Mouse (Mus musculus): ENCODE data around the gene Ficd.
"Not testable (repeated sequence)": the region's sequence is repeated elsewhere in the genome, so short reads cannot be mapped to it uniquely, and the experiment has no call there.

Gene Ficd

DNA sequence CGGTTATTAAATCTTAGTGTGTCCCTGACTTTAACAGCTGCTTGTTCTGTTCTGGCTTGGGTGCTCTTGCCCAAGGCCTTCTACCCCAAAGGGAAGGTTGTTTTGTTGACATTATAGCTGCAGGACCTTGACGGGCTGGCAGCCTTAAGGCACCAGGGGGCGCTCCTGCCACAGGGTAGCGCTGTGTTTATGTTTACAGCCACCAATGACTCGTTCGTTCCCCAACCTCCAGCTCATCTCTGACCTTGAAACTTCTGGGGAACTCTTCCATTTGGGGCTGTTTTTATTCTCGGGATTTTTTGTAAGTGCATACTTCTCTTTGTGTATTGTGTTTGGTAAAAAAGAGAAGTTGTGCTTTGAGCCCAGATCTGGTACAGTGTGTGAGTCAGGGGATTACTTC, 38.1 kb downstream of the Ficd start:
- DNase-seq (ENCODE audit: low spot score), result peak; percentile 92

DNA sequence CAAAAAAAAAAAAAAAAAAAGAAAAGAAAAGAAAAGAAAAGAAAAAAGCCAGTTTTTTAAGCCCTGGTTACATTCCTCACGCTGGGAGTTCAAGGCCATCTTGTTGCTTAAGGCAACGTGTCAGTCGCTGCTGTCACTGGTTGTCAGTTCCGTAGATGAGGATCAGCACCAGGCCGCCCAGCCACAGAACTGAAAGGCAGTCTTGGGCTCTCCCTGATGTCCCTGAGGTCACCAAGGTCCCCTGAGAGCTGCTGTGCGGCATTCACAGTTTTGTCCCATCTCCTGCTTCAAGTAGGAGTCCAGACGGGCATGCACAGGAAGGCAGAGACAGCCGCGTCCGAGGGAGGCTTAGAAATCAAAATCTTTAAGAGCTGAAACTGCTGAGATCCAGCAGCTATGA, 40.0 kb downstream of the Ficd start:
- DNase-seq (ENCODE audit: low spot score), result no peak

DNA sequence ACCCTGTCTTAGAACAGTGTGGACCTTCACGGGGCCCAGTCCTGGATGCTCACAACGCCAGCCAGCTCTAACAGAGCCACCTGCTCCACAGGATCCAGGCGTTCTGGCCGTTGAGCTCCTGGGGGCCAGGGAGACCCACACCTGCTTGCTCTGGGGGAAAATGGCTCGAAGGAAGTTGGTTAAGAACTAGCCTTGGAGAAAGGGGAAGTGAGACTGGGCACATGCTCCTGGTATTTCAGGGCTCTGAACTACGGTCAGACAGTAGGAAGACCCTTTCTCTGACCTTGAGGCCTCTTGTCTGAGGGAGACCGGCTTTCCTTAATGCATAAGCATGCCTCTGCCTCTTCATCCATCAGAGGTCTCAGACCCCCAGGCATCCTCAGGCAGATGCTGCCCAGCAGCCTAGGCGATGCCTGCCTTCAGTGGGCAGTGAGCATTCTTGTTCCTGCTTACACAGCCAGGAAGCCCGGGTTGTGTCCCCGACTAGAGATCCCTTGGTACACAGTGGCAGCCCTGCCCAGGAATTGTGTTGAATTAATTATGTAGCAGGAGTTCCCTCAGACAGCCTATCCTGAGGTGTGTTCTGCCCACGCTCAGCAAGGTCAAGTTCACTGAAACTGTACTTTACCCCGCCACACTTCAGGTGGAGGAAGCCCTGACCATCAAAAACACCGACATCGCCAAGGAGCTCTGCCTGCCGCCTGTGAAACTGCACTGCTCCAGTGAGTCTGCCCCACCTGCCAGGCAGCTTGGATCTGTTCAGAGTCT, 40.7 kb downstream of the Ficd start:
- DNase-seq (ENCODE audit: low spot score), result no peak

DNA sequence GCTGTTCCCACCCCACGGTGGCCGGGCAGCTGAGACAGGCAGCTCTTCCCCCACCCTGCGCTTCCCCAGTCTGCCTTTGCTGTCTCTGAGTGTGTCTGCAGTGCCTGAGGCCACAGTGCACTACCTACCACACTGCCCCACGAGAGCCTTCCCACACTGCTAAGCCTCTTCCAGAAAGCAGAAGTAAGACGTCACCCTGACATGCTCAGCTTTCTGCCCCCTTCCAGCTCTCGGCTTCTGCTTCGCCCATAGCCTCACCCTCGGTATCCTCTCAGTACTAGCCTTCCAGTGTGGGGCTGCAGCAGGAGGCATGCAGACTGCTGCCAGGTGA, 41.3 kb downstream of the Ficd start:
- DNase-seq (ENCODE audit: low spot score), result no peak

DNA sequence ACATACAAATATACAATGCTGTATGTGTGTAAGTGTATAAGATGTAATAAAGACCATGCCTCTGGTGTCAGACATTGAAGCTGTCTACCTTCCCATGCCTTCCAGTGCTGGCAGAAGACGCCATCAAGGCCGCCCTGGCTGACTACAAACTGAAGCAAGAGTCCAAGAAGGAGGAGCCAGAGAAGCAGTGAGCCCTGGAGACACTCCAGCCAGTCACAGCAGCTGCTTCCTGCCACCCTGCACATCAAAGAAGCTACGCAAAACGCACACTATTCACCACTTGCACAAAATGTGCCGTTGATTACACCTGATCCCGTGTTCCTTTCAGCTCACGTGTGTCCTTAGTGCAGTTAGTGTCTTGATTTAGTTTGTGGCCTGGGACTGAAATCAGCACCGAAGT, 42.1 kb downstream of the Ficd start:
- DNase-seq (ENCODE audit: low spot score), result not testable (repeated sequence)

DNA sequence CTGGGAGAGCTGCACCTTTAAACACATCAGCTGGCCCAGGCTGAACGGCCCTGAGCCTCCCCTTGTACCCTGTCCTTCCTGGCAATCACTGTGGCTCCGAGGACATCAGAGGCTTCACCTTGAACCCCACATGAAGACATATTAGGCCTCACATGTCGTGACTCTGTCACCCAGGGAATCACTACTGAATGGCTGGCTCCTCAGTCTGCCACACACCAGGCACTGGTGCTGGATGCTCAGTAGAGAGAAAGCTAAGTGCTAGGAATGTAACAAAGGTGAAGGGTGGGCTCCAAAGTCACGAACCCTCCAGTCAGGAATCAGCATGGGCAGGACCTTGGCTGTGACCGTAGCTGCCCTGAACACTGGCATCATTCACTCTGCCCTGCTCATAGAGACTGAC, 44.0 kb downstream of the Ficd start:
- DNase-seq (ENCODE audit: low spot score), result no peak

DNA sequence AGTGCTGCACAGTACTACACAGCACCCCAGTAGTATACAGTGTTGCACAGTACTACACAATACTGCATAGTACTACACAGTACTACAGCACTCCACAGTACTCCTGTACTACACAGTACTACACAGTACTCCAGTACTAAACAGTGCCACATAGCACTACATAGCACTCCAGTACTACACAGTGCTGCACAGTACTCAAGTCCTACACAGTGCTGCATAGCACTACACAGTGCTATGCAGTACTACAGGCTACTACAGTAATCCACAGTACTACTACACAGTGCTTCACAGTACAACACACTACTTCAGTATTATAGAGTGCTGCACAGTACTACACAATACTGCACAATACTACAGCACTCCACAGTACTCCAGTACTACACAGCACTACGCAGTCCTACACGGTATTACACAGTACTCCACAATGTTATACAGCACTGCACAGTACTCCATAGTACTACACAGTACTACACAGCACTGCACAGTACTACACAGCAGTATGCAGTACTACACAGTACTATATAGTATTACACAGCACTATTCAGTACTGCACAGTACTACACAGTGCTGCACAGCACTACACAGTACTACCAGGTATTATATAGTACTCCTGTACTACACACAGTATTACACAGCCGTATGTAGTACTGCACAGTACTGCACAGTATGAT, 44.6 kb downstream of the Ficd start:
- no peak for DNase-seq (ENCODE audit: low spot score)

DNA sequence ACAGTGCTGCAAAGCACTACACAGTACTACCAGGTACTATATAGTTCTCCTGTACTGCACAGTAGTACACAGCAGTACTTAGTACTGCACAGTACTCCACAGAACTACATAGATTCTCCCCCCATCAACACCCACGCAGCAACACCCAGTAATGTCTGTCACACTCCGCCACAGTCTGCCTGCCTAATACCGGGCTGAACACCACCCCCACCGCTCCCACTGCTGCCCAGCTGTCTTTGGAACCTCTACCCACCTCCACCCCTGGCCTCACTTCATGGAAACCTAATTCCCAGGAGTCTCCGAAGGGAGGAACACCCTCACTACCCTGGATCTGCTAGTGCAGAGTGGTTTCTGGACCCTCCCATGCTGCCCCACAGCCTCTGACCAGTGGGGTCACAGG, 45.2 kb downstream of the Ficd start:
- no peak for DNase-seq (ENCODE audit: low spot score)

DNA sequence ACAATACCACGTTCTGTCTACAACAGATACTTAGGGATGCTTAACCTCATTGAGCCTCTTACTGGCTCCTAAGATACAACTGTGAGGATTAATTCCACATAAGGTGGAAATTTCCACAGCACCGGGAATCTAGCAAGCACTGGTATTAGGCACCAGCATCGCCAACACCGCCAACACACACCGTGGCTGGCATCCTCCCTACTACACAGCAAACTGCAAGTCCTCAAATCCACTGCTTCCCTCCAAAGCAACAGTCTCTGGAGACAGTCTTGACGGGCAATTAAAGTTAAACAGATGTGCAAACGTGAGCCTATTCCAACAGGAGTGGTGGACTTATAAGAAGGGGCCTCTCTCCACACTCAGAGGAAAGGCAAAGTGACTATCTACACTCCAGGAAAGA, 45.7 kb downstream of the Ficd start:
- no peak for DNase-seq (ENCODE audit: low spot score)

DNA sequence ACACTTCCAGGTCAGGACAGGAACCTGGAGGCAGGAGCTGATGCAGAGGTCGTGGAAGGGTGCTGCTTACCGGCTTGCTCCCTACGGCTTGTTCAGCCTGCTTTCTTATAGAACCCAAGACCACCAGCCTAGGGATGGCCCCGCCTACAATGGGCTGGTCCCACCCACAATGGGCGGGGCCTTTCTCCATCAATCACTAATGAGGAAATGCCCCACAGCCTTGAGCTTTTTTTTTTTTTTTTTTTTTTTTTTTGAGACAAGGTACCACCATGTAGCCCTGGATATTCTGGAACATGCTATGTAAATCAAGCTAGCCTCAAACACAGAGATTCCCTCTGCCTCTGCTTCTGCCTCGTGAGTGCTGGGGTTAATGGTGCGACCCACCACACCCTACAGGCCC, 46.3 kb downstream of the Ficd start:
- no peak for DNase-seq (ENCODE audit: low spot score)

DNA sequence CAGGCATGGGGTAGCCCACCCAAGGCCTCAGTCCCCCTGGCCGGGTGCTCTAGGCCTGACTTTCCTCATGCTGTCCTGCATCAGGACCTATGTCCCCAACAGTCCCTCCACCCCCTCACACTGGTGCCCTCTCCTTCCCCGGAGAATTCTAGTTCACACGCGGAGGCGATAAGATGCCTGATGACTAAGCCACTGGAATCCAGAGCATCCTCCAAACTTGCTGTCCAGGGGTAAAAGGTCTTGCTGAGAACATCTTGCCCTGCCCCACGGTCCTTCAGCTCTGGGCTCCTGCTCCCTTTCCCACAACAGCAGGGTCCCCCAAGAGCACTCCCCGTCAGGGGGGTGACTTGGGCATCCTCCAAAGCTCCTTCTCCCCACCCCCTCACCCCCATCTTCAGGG, 47.0 kb downstream of the Ficd start:
- DNase-seq (ENCODE audit: low spot score), result no peak

DNA sequence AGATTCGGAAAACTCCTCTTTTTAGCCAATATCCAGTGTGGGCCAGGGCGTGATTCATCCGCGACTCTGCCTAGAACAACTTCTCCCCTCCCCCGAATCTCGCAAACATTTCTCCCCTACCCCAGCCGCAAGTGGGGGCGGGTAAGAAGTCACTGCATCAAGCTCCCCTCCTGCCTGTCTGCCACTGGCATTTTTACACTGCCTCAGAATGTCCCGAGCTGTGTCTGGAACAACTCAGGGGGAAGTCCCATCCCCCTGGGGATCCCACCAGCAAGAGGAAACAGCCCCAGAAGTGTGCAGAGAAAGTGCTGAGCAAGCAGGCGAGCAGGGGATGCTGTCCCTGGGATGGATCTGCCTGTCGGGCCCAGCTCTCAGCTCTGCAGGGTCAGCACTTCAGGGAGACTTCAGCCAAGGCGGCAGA, 48.0 kb downstream of the Ficd start:
- DNase-seq (ENCODE audit: low spot score), result no peak

DNA sequence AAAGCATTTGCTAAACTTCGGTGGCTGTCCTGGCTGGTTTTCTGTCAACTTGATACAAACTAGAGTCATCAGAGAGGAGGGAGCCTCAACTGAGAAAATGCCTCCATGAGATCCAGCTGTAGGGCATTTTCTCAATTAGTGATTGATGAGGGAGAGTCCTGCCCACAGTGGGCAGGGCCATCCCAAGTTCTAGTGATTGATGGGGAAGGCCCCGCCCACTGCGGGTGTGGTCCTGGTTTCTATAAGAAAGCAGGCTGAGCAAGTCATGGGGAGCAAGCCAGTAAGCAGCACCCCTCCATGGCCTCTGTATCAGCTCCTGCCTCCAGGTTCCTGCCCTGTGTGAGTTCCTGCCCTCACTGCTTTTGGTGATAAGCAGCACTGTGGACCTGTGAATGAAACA, 48.5 kb downstream of the Ficd start:
- DNase-seq (ENCODE audit: low spot score), result not testable (repeated sequence)

DNA sequence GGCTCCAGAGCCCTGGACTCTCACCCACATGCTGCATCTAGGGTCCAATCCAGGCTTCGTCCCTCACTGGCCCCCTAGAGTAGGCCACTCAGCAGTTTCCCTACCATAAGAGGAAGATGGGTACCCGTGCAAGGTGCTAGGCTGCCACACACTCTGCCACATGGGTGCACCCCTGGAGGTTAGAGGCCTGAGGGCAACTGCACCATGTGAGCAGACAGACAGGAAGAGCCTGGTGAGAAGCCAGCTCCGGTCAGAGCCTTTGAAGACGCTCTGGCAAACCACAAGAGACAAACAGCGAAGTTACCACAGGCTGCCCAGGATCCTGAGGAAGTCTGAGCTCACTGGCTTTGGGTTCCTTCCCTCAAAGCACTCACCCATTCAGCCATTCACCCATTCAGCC, 51.4 kb downstream of the Ficd start:
- no peak for DNase-seq (ENCODE audit: low spot score)

DNA sequence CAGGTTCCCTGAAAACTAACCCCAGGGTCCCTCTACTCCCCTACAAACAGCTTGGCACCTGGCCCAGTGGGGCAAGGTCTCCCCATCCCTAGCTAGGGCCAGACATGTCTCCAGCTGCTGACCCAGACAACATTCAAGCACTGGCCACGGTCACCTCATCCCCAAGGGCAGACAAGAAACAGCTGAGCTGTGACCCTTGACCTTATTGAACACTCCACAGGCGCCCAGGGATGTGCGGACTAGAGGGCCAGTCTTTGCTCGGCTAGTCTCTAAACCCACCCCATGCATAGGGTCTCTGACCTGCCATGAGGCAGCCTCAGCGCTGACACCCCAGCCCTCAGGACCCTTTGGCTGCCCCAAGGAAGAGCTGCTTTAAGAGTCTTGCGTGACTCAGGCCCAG, 53.0 kb downstream of the Ficd start:
- no peak for DNase-seq (ENCODE audit: low spot score)

DNA sequence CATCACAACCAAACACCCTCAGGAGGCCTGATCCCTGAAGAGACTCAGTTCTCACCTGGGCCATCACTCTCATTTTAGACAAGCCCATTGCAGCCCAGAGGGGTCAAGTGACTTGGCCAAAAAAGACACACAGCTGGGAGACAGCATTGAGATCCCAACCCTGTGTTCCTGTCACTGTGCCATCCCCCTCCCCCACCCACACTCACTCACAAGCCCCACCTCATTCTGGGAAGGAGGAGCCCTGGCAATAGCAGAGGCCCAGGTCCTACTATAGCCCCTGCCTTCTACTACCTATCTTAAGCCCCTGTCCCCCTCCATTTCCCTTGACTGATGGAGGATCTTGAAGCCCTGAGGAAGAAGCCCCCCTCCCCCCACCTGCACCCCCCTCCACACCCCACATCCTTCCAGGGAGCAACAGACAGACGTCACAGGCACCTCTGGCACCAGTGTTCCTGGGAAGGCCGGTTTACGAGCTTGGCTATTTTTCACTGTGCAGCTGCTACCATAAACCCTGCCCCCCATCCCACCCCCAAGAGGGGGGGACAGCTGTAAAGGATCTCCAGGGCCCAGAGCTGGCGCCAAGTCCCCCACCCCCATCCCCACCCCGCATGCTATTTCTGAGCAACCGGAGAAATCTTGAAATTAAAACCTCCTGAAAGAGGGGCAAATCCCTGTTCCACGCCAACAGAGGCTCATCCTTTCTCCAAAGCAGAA, 53.6 kb downstream of the Ficd start:
- DNase-seq (ENCODE audit: low spot score), result no peak

Data from retina, embryonic 14.5 days (tissue).